Mouse (Mus musculus): ENCODE measurements around the gene Sipa1l3.

GRCm38 (mm10) chr7:29328984-29329383, 189.5 kb downstream of the Sipa1l3 start:
- TF ChIP-seq CTCF (conservative IDR thresholded peaks at IDR 0.05; ENCODE audit: low read length), result no peak
- TF ChIP-seq NANOG (IDR thresholded peaks at IDR 0.05; ENCODE audit: borderline replicate concordance, low read length), result no peak
- TF ChIP-seq POU5F1 (IDR thresholded peaks at IDR 0.05; ENCODE audit: borderline replicate concordance, low read length), result no peak

All from E14TG2a.4 (cell line).